Comparison of ENCODE assay signal across 13 mouse cellular contexts in the genomic region with DNA sequence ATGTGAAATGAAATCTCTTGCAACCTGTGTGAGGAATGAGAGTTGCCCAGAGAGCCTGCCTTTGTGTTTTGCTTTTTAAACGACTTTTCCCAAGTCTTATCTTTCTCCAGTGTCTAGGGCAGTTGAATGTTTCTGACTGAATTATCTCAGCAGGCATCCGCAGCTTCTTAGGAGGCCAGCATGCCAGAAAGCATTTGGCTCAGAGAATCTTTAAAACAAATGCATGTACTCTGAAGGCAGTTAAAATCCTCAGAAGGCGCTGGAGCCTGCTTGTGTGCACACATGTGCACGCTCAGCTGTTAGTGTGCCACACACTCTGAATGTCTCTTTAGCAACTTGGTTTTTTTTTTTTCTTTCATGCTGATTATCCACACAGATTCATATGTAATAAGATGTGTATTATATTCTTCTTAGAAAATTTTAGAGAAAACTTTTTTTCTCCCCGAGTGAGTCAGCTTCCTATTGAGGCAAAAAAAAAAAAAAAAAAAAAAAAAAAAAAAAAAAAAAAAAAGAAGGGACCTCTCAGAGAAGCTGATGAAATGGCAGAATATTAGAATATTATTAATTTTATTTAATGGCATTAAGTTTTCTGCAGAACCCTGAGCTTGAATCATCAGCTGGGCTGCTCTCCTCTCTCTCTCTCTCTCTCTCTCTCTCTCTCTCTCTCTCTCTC.
DNase-seq lines count a peak whose midpoint lies in the region; ATAC-seq and TF ChIP-seq lines count a peak whose summit lies in the region.
"Had no signal": no experiment of that assay in that cellular context is flagged by ENCODE, and none has a peak within 500 bp of the region (broad histone marks: within the 10 kb centered on the region; RNA-seq: fewer than 3 reads in every experiment).

No protein-coding gene starts in this region.

- no peaks in the 10 kb centered on the region for H3K27me3 ChIP-seq in hindbrain, embryonic 12.5 days
- H3K27me3 ChIP-seq in neural tube, embryonic 13.5 days, result no peaks in the 10 kb centered on the region
- H3K27me3 ChIP-seq: limb, embryonic 15.5 days had no signal

- no peak overlapping the region for H3K9ac ChIP-seq in hindbrain, embryonic 12.5 days
- H3K9ac ChIP-seq in neural tube, embryonic 13.5 days, result no peak overlapping the region
- H3K9ac ChIP-seq: limb, embryonic 15.5 days had no signal

- H3K36me3 ChIP-seq in hindbrain, embryonic 12.5 days, result no peaks in the 10 kb centered on the region
- H3K36me3 ChIP-seq in neural tube, embryonic 13.5 days, result no peaks in the 10 kb centered on the region
- H3K36me3 ChIP-seq: limb, embryonic 15.5 days had no signal

- H3K4me3 ChIP-seq in hindbrain, embryonic 12.5 days, result no peak overlapping the region
- H3K4me3 ChIP-seq in neural tube, embryonic 13.5 days, result no peak overlapping the region
- H3K4me3 ChIP-seq in layer of hippocampus, adult 2 months, result no peak overlapping the region
- no peak overlapping the region for H3K4me3 ChIP-seq in left cerebral cortex, adult 2 months
- H3K4me3 ChIP-seq: limb, embryonic 15.5 days; myocyte had no signal

- 15% methylated on average over 5 of the region's 5 CpGs for WGBS in hindbrain, embryonic 12.5 days
- WGBS in neural tube, embryonic 13.5 days, result 18% methylated on average over 5 of the region's 5 CpGs

- intact Hi-C loops in left cerebral cortex, adult 2 months (cut with DNase I), result no loop called here

- no peaks in the 10 kb centered on the region for H3K9me3 ChIP-seq in hindbrain, embryonic 12.5 days (replicated peaks)
- no peaks in the 10 kb centered on the region for H3K9me3 ChIP-seq in neural tube, embryonic 13.5 days
- H3K9me3 ChIP-seq: limb, embryonic 15.5 days had no signal

- TF ChIP-seq CTCF in layer of hippocampus, adult 2 months (conservative IDR thresholded peaks at IDR 0.05), result no peak
- TF ChIP-seq CTCF in left cerebral cortex, adult 2 months (IDR thresholded peaks at IDR 0.05), result no peak

- H3K27ac ChIP-seq in hindbrain, embryonic 12.5 days, result peak overlapping the region; percentile 83; the same call in 1 of the 2 replicates
- H3K27ac ChIP-seq in neural tube, embryonic 13.5 days (replicated peaks), result peak overlapping the region; percentile 49
- H3K27ac ChIP-seq in layer of hippocampus, adult 2 months, result no peak overlapping the region
- H3K27ac ChIP-seq in left cerebral cortex, adult 2 months, result no peak overlapping the region
- H3K27ac ChIP-seq: limb, embryonic 15.5 days had no signal

- H3K4me2 ChIP-seq in hindbrain, embryonic 12.5 days (replicated peaks), result no peak overlapping the region
- H3K4me2 ChIP-seq in neural tube, embryonic 13.5 days, result no peak overlapping the region
- H3K4me2 ChIP-seq: limb, embryonic 15.5 days had no signal

- peaks cover 42% of the 10 kb centered on the region for H3K4me1 ChIP-seq in hindbrain, embryonic 12.5 days
- peaks cover 53% of the 10 kb centered on the region for H3K4me1 ChIP-seq in neural tube, embryonic 13.5 days (replicated peaks)
- H3K4me1 ChIP-seq: limb, embryonic 15.5 days had no signal

- peak; percentile 10 for DNase-seq in layer of hippocampus, adult 11-12 months (ENCODE audit: low spot score)
- DNase-seq in layer of hippocampus, adult 9-11 months, result no peak
- DNase-seq in embryo, embryonic 10.5 days (ENCODE audit: low spot score), result peak; percentile 44
- DNase-seq in layer of hippocampus, adult 2 months (ENCODE audit: low spot score in 2 of 2), result no peak
- no peak for DNase-seq in adrenal gland, postnatal 25 days
- no peak for DNase-seq in left cerebral cortex, adult 2 months (ENCODE audit: extremely low spot score in 1 of 2, low spot score in 2 of 2)
- DNase-seq: lung, postnatal 10 days; right cerebral cortex, adult 18-20 months; thymus, postnatal 4 days had no signal

- ATAC-seq in hindbrain, embryonic 12.5 days (ENCODE audit: low FRiP score), result no peak
- ATAC-seq in neural tube, embryonic 13.5 days (ENCODE audit: low read depth), result no peak

Comparison
In these comparisons a context has a peak if more than half of its experiments do, and no peak if none do; other contexts are left out.
1. DNase-seq: peak in layer of hippocampus, adult 11-12 months (single experiment) and embryo, embryonic 10.5 days (single experiment); none in layer of hippocampus, adult 9-11 months (single experiment), layer of hippocampus, adult 2 months (0 of 2), adrenal gland, postnatal 25 days (single experiment) and left cerebral cortex, adult 2 months (0 of 2).
2. H3K27ac ChIP-seq: peak in hindbrain, embryonic 12.5 days (single experiment) and neural tube, embryonic 13.5 days (single experiment); none in layer of hippocampus, adult 2 months (single experiment) and left cerebral cortex, adult 2 months (single experiment).